Mouse (Mus musculus) frontal cortex, postnatal 36 days (tissue): ENCODE data around the gene Neurl4.
"Not testable (repeated sequence)": the region's sequence is repeated elsewhere in the genome, so short reads cannot be mapped to it uniquely, and the experiment has no call there.

Source experiments
- DNase-seq, 2 experiments: peaks; one replicate each; pipeline ENCODE4 v3.0.0; 2022; ENCODE audit warnings: low spot score in 2 of 2

Neurl4 gene

DNA sequence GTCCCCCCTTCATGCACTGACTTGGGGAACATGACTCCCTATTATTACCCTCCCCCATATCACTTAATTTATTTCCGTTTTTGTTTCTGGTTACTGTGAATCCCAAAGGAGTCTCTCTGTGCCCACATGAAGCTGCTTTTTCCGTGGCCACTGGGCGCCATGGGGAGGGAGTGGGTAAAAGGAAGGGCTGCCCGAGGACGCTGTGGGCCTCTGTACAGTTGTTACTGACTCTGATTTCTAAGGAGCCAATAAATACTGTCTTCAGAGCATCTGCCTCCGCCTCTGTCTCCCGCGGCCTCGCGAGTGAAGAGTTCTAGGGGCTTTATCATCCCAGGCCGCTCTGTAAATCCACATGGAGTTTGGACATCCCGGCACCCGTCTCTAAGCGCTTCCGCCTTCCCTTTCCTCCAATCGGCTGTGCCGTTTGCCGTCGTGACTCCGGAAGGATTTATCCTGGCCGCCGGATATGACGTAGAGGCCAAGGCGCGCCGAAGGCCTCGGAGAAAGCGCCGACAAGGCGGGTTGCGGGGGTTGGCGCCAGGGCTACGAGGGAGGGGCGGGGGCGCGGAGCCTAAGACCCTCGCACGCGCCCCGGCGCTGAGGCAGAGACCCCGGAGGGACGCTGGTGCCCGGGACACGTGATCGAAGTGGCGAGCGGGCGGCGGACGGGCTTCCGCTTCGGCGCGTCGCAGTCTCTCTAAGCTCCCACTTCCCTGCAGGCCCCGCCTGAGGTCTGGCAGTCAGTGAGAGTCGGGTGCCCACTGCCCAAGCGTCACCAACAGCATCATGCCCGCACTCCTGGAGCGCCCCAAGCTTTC lies 12.9 kb downstream of the Neurl4 start, which contains the start of gene Gps2:
Gps2 (plus strand) TSS at position 335 of the 818 bp plus-strand sequence.
- DNase-seq = peak; percentile 93 to 95

DNA sequence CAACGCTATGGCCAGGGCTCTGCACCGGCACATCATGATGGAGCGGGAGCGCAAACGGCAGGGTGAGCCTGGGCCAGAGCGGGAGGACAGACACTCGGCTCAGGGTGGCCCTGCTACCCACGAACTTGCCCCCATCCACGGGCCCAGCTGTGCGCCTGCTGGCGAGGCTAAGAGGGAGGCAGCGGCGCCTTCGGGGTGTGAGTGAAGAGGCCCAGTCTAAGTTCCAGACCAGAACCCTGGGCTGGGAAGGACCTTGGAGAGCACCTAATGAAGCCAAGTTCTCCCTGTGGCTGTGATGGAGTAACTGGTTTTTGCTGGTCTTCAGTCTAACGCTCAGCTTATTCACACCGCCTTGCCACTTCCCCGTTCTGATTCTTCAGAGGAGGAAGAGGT lies 13.5 kb downstream of the Neurl4 start:
- no peak for DNase-seq

GRCm38 (mm10) chr11:69914917-69915430 lies 14.1 kb downstream of the Neurl4 start:
- no peak for DNase-seq

DNA sequence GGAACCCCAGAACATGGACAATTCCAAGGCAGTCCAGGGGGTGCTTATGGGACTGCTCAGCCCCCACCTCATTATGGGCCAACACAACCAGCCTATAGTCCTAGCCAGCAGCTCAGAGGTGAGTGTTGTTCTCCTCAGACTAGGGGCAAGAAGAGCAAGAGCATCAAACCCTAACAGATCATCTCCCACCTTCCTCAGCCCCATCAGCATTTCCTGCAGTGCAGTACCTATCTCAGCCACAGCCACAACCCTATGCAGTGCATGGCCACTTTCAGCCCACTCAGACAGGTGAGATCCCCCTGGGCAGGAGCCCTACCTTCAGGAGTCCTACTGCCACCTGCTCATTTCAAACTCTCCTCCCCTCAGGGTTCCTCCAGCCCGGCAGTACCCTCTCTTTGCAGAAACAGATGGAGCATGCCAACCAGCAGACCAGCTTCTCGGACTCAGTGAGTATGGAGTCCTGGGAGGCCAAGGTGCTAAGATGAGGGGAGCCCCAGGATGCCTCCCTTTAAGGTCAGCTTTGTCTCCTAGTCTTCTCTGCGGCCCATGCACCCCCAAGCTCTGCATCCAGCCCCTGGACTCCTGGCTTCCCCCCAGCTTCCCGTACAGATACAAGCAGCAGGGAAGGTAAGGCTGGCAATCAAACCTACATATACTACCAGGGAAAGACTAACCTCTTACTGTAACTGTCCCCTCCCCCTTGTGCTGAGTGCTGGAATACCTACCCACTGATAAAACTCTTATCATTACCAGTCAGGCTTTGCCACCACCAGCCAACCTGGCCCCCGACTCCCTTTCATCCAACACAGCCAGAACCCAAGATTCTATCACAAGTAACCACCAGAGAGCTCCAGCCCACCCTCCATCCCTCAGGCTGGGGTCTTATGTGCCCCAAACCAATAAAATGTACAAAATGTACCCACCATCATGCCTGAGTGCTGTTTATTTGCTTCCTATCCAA lies 15.1 kb downstream of the Neurl4 start:
- no peak for DNase-seq

DNA sequence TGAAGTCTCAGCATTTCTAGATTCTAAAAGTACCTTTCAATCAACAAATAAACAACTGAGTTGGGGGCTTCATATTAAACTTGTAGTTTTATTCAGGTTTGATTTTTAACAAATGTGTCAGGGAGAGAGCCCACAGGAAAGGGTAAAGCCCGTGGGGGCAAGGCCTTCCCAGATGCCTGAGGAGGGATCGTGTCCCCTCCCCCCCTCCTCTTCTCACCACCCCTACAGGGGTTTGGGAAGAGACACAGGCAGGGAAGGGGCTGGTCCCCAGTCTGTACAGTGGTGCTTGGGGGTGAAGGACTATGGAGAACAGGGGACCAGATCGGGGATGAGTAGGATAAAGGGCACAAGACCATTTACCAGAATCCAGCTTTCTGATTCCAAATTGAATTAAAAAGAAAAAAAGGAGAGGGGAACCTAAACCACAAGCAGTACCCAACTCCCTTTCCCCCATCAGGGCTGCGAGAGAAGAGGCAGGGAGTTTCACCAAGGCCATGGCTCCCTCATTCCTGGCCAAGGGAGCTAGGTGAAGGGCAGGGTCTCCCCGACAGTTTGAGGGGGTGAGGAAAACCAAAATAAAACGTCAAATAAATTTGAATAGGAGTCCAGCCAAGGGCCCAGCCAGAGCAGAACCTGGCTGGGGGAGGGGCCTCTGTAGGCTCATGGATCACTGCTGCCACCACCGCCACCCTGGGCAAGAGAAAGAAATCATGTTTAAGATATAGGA lies 15.9 kb downstream of the Neurl4 start:
- not testable (repeated sequence) for DNase-seq

DNA sequence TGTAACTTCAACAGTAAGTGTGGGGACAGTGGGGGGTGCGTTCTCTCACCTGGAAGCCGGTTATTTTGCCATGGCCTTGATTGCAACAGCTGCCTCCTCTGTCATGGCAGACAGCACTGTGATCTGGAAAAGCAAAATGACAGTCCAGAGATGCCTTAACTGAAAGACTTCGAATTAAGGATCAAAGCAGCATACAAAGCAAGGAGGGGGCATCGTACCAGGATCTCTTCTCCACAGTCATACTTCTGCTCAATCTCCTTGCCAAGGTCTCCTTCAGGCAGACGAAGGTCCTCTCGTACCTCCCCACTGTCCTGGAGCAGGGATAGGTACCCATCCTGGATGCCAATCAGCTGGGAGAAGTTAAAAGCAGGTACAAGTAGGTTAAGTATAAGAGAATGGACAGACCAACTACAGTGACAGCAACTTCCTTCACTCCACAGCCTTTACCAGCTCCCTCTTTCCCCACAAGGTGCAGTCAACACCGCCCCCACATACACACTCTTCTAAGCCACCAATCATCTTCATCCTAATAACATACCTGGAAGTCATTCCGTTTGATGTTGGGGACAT lies 16.6 kb downstream of the Neurl4 start:
- DNase-seq = no peak

DNA sequence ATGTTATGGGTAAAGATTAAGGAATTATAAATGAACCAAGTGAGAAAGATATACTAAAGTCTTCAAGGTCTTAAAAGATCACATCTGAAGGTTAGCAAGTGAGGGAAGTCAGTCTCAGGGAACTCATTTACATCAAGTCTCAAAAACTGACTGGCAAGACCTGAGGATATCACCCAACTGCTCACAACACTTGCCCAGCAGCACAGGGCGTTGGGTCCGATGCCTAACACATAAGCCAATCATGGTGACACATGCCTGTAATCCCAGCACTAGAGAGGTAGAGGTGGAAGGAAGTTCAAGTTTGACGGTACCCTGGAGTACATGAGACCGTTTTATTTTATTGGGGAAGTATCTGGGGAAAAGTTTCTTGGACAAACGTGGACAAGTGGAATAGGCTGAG lies 17.2 kb downstream of the Neurl4 start:
- no peak for DNase-seq

GRCm38 (mm10) chr11:69919053-69919452 lies 18.2 kb downstream of the Neurl4 start:
- no peak for DNase-seq

DNA sequence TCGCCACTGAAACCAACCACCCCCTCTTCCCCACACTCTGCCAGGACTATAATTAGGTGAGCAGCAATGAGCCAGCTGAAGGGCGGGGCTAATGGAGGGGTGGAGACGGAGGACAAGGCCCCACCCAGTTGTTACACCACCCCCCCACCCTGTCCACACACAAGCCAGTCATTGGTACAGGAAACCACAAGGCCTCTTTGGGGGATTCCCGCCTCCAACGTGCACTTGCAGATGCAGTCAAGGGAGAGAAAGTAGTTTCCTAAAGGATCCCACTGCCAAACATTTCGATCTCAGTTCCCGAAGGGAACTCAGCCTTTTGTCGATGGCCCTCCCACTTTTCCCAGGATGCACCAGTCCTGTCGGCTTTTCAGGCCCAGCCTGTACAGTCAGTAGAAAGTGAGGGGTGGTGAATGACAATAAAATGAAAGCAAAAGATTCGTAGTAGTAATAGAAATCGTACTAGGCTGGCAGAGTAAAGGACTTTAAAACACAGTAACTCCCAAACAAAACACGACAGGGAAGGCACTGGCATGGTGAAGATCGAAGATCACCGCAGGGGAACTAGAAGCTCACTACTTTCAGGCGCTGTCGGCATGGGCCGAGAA lies 18.9 kb downstream of the Neurl4 start:
- peak in 1 of 2 experiments; percentile 34 for DNase-seq

- no peak for DNase-seq
Measured at GRCm38 (mm10) chr11:69920266-69921031, 19.6 kb downstream of the Neurl4 start.

DNA sequence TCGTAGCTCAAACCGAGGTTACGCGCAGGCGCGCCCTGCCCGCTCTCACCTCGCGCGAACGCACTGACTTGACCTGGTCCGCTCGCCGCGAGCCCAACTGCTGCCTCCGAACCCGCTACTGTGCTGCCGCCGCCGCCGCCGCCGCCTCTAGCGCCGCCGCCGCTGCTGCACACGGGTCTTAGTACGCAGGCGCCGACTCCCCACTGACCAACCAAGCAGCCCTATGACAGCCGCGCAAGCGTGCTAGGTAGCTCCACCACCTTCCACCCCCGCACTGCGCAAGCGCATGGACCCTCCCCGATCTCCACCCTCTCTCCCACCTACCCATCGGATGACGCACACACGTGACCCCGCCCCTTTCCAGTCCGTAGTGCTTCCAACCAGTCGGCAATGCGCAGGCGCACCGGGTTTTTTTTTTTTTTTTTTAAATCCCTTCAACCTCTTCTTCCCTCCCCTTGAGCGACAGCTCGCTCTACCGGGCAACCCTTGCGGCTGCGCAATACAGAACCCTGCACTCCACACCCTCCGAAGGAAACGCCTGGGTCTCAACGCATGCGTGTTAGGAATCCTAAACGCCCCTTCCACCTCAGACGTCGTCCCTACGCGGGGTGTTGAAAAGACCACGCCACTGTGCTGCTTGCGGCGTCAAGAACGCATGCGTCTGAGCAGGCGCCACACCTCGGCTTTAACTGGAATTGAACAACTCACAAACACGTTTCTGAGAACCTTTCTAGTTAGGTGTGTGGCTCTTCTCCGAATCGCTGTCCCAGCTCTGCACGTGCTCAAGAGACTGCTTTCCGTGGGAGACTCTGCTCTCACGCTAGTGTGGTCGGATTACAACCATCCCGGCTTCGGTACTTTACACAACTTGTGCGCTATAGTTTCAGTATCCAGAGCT lies 20.5 kb downstream of the Neurl4 start, which contains the start of gene Eif5a:
Eif5a (minus strand) TSS at position 845 of the 898 bp plus-strand sequence.
- DNase-seq = peak; percentile 100

- no peak for DNase-seq
Measured at GRCm38 (mm10) chr11:69922012-69922756, 21.3 kb downstream of the Neurl4 start.

DNA sequence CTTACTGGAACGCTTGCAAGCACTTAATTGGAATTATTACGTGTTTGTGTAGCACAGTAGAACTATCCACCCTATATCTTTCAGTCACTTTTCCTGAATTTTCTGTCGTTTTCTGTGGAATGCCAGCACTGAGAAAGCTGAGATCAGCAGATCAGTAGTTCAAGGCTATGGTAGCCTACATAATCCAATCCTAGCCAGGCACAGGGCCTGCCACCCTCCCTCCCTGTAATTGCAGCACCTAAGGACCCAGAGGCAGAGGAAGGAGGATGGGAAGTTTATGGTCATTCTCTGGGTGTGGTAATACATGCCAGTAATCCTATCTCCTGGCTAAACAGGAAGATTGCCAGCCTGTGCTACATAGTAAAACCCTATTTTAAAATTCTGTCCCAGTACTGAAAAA lies 21.9 kb downstream of the Neurl4 start:
- DNase-seq = no peak

- DNase-seq = no peak
Measured at GRCm38 (mm10) chr11:69927501-69927900, 26.6 kb downstream of the Neurl4 start.

GRCm38 (mm10) chr11:69929712-69930111 lies 28.8 kb downstream of the Neurl4 start:
- DNase-seq = no peak

DNA sequence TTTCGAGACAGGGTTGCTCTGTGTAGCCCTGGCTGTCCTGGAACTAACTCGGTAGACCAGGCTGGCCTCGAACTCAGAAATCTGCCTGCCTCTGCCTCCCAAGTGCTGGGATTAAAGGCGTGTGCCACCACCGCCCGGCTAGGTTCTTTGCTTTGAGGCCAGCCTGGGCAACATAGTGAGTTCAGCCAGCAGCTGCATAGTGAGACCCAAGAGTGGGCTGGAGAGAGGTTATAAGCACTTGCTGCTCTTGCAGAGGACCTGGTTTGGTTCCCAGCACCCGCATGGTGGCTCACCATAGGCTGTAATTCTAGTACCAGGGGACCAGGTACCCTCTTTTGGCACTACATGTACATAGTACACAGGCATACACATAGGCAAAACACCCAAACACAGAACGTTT lies 29.3 kb downstream of the Neurl4 start:
- not testable (repeated sequence) for DNase-seq

DNA sequence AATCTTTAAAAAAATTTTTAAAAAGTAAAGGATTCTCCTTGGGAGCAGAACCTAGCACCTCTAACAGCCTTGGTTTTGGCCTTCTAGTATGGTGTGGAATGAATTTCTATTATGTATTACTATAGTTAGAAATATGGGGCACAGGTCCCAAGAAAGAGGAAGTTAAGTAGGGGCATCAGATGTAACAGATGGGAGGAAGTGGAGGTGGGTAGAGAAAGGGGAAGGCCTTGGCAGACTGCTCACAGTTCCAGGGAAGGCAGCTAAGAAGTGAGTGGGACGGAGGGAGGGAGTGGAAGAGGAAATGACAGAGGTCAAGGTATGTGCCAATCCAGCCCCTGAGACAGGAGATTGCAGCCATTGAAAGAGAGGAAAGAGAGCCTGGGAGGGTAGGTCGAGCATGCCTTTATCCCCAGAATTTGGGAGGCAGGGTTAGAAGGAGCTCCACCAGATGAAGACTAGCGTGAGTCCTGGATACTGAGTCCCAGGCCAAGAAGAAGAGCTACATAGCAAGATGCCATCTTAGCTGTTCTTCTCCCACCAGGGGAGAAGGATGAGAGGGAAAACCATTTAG lies 30.2 kb downstream of the Neurl4 start:
- no peak for DNase-seq

- DNase-seq = no peak
Measured at GRCm38 (mm10) chr11:69931769-69932168, 30.9 kb downstream of the Neurl4 start.
